Mouse (Mus musculus): ENCODE results near the gene Efcab2. TPM values are rescaled to one million over a fixed set of nuclear protein-coding genes. Genes with fewer than 3 reads are reported as not detected.

Gene Efcab2
- polyA plus RNA-seq, 1 experiment = 0.04 TPM

DNA sequence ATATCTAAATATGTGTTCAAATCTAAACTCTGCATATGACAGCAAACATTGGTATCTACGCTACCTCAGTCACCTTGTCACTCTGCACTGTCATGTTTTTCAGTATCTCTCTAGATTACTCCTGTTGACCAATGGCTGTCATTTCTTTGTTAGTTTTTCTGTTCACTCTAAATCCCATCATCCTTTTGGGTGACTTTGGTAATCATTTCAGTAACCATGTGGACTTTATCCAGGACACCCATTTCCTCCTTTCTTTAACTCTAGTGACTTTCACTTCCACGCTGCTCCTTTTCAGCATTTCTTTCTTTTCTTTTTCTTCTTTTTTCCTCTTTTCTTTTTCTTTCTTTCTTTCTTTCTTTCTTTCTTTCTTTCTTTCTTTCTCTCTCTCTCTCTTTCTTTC is 13.7 kb downstream of the Efcab2 start:
- H3K27me3 ChIP-seq (ENCODE audit: control insufficient read depth, insufficient read depth, low read length) = no peaks in the 10 kb centered on the region
- H3K27ac ChIP-seq (ENCODE audit: insufficient read depth, low read depth, low read length) = no peak overlapping the region
- WGBS = 94% methylated on average over 2 of the region's 2 CpGs
- H3K4me3 ChIP-seq (ENCODE audit: low read depth, low read length) = no peak overlapping the region
- no peaks in the 10 kb centered on the region for H3K4me1 ChIP-seq (ENCODE audit: control insufficient read depth, insufficient read depth, insufficient read length, low read length)
- H3K36me3 ChIP-seq (ENCODE audit: control insufficient read depth, insufficient read depth, low read length) = no peaks in the 10 kb centered on the region
- no peak for TF ChIP-seq POLR2A (IDR thresholded peaks at IDR 0.05; ENCODE audit: low read depth, low read length)
- TF ChIP-seq CTCF (IDR thresholded peaks at IDR 0.05; ENCODE audit: extremely low read depth, insufficient read length, insufficient replicate concordance, low read depth, low read length) = no peak

DNA sequence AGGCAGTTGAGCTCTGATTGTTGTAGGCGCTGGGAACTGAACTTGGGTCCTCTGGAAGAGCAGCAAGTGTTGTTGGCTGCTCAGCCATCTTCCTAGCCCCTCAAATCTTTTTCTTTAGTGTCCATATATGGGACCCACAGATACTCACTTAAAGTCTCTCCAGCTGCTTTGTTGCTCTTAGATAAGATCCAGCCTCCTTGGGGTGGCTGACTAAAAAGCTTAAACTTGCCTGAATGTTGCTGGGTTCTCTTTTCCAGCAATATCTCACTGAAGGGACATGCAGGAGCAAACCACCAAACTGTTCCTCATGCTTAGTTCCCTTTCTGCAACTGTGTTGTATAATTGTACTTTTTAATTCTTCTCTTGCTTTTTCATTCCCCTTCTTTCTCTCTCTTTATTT is 17.8 kb downstream of the Efcab2 start:
- WGBS = 94% methylated on average over 1 of the region's 1 CpGs
- no peak for TF ChIP-seq POLR2A (IDR thresholded peaks at IDR 0.05; ENCODE audit: low read depth, low read length)
- TF ChIP-seq CTCF (IDR thresholded peaks at IDR 0.05; ENCODE audit: extremely low read depth, insufficient read length, insufficient replicate concordance, low read depth, low read length) = no peak
- H3K36me3 ChIP-seq (ENCODE audit: control insufficient read depth, insufficient read depth, low read length) = no peaks in the 10 kb centered on the region

DNA sequence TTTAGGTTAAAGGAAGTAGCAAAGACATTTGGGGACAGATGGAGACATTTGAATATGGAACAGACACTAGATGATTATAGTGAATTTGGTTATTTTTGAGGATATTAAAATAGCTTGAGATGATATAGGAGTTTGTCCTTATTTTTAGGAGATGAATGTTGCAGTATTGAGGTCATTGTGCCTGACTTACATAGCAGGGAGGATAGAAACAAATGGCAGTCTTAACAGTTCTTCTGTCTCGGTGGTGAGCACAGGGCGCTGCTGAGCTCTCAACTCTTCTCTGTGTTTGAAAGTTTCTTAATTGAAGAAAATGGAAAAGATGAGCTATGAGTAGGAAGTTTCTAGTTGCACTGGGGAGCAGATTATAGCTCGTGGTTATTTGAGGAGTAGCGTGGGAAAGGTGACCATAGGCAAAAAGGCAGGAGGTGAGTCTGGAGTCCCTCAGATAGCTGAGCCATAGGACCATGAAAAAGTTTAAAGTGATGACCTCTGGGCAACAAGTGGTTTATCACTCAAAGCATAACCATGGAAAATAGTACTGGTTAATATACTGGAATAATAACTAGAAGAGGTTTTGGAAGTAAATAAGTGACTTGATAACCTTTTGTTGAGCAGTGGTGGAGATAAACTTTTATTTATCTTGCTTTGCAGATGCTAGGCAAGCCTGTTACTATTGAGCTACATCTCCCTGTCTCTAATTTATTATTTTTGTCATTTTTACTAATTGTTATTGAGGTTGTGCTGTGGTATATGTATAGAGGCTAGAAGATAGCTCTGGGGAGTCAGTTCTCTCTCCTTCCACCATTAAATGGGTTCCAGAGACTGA is 25.9 kb downstream of the Efcab2 start:
- Histone ChIP-seq H3K27me3 (ENCODE audit: control insufficient read depth, insufficient read depth, low read length) (no peaks in the 10 kb centered on the region), H3K4me3 (ENCODE audit: low read depth, low read length) (no peak overlapping the region), H3K27ac (ENCODE audit: insufficient read depth, low read depth, low read length) (no peak overlapping the region), H3K36me3 (ENCODE audit: control insufficient read depth, insufficient read depth, low read length) (no peaks in the 10 kb centered on the region), H3K4me1 (ENCODE audit: control insufficient read depth, insufficient read depth, insufficient read length, low read length) (no peaks in the 10 kb centered on the region)
- no peak for TF ChIP-seq CTCF (IDR thresholded peaks at IDR 0.05; ENCODE audit: extremely low read depth, insufficient read length, insufficient replicate concordance, low read depth, low read length)
- TF ChIP-seq POLR2A (IDR thresholded peaks at IDR 0.05; ENCODE audit: low read depth, low read length) = no peak
- 92% methylated on average over 4 of the region's 4 CpGs for WGBS

More for the DNA sequence above, 17.8 kb downstream of the Efcab2 start:
- Histone ChIP-seq H3K27me3 (ENCODE audit: control insufficient read depth, insufficient read depth, low read length) (no peaks in the 10 kb centered on the region), H3K4me3 (ENCODE audit: low read depth, low read length) (no peak overlapping the region), H3K27ac (ENCODE audit: insufficient read depth, low read depth, low read length) (no peak overlapping the region), H3K4me1 (ENCODE audit: control insufficient read depth, insufficient read depth, insufficient read length, low read length) (no peaks in the 10 kb centered on the region)

DNA sequence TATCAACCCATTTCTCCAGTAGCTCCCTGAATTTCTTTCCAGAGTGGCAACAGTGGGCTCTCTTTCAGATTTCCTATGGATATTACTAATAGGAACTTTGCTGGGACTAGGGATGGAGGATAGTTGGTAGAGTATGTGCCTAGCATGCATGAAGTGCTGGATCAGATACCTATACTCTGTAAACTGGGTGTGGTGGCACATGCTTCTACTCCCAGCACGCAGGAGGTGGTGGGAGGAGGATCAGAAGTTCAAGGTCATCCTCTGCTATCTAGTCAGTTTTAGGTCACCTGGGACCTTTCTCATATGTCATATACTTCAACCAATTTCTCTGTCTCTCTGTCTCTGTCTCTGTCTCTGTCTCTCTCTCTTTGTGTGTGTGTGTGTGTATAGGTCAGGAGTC is 27.7 kb downstream of the Efcab2 start:
- H3K27ac ChIP-seq (ENCODE audit: insufficient read depth, low read depth, low read length) = no peak overlapping the region
- H3K27me3 ChIP-seq (ENCODE audit: control insufficient read depth, insufficient read depth, low read length) = no peaks in the 10 kb centered on the region
- H3K4me1 ChIP-seq (ENCODE audit: control insufficient read depth, insufficient read depth, insufficient read length, low read length) = no peaks in the 10 kb centered on the region
- H3K36me3 ChIP-seq (ENCODE audit: control insufficient read depth, insufficient read depth, low read length) = no peaks in the 10 kb centered on the region
- H3K4me3 ChIP-seq (ENCODE audit: low read depth, low read length) = no peak overlapping the region
- 52% methylated on average over 1 of the region's 1 CpGs for WGBS
- TF ChIP-seq POLR2A (IDR thresholded peaks at IDR 0.05; ENCODE audit: low read depth, low read length) = no peak

DNA sequence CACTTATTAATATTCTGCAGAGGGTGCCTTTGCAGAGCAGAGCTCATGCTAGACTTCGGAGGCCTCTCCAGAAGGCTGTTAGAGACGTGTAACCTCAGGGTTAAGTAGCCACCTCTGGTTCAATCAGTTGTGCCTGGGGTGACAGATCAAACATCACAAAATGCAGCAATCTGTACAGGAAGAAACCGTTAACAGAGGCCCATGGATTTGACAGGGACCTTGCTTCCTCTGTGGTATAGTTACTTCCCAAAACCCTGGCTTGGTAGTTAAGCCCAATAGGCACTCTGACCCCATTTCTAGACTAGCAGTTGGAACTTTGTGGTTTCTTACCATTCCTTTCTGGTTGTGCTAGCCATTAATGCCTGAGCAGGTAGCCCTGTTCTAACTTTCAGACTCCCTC is 38.5 kb downstream of the Efcab2 start:
- 78% methylated on average over 3 of the region's 3 CpGs for WGBS
- no peak overlapping the region for H3K4me3 ChIP-seq (ENCODE audit: low read depth, low read length)
- no peaks in the 10 kb centered on the region for H3K4me1 ChIP-seq (ENCODE audit: control insufficient read depth, insufficient read depth, insufficient read length, low read length)
- H3K27me3 ChIP-seq (ENCODE audit: control insufficient read depth, insufficient read depth, low read length) = no peaks in the 10 kb centered on the region
- no peaks in the 10 kb centered on the region for H3K36me3 ChIP-seq (ENCODE audit: control insufficient read depth, insufficient read depth, low read length)
- no peak overlapping the region for H3K27ac ChIP-seq (ENCODE audit: insufficient read depth, low read depth, low read length)
- TF ChIP-seq POLR2A (IDR thresholded peaks at IDR 0.05; ENCODE audit: low read depth, low read length) (no peak), CTCF (IDR thresholded peaks at IDR 0.05; ENCODE audit: extremely low read depth, insufficient read length, insufficient replicate concordance, low read depth, low read length) (no peak)

DNA sequence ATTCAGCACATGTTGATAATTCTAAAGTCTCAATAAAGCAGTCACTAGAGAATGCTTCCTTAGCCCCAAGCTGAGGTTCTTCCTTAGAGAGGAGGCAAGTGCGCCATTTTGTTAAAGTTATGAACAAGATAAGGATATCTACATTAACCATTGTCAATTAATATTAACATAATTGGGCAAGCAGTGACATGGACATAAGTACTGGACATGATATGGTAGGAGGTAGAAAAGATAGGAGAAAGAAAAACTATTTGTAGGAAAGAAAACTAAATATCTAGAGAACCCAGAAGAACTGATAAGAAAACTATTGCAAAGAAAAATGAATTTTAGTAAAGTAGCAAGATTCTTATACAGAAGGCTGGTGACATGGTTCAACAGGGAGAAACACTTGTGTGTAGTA is 41.2 kb downstream of the Efcab2 start:
- no peaks in the 10 kb centered on the region for H3K27me3 ChIP-seq (ENCODE audit: control insufficient read depth, insufficient read depth, low read length)
- no peak overlapping the region for H3K4me3 ChIP-seq (ENCODE audit: low read depth, low read length)
- no peak for TF ChIP-seq CTCF (IDR thresholded peaks at IDR 0.05; ENCODE audit: extremely low read depth, insufficient read length, insufficient replicate concordance, low read depth, low read length)
- TF ChIP-seq POLR2A (IDR thresholded peaks at IDR 0.05; ENCODE audit: low read depth, low read length) = no peak
- no peaks in the 10 kb centered on the region for H3K4me1 ChIP-seq (ENCODE audit: control insufficient read depth, insufficient read depth, insufficient read length, low read length)
- 98% methylated on average over 1 of the region's 1 CpGs for WGBS
- no peaks in the 10 kb centered on the region for H3K36me3 ChIP-seq (ENCODE audit: control insufficient read depth, insufficient read depth, low read length)
- no peak overlapping the region for H3K27ac ChIP-seq (ENCODE audit: insufficient read depth, low read depth, low read length)

DNA sequence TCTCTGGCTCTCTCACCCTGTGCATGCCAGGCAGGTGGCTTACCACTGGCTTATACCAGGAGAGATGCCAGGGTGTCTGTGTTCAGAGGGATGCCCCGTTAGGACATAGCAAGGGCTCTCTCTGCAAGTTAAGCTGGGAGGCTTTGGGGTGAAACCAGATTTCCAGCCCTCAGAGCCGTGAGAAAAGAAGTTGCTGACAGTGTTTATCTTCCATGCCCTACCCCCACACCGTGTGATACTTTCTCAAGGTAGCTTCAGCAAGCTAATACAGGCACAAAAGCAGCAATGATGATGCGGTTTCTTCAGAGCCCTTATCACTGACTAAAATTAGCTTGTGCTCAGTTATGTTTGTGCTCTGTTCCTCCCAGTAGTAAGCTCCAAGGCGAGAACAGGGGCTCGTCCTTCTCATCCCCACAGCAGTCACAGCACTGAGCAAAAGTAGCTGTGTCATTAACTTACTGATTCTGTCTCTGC is 42.4 kb downstream of the Efcab2 start:
- Histone ChIP-seq H3K27ac (ENCODE audit: insufficient read depth, low read depth, low read length) (no peak overlapping the region), H3K4me1 (ENCODE audit: control insufficient read depth, insufficient read depth, insufficient read length, low read length) (no peaks in the 10 kb centered on the region), H3K36me3 (ENCODE audit: control insufficient read depth, insufficient read depth, low read length) (no peaks in the 10 kb centered on the region), H3K4me3 (ENCODE audit: low read depth, low read length) (no peak overlapping the region), H3K27me3 (ENCODE audit: control insufficient read depth, insufficient read depth, low read length) (no peaks in the 10 kb centered on the region)
- 73% methylated on average over 6 of the region's 6 CpGs for WGBS
- no peak for TF ChIP-seq POLR2A (IDR thresholded peaks at IDR 0.05; ENCODE audit: low read depth, low read length)
- TF ChIP-seq CTCF (IDR thresholded peaks at IDR 0.05; ENCODE audit: extremely low read depth, insufficient read length, insufficient replicate concordance, low read depth, low read length) = no peak
